9 mouse cellular contexts compared by ENCODE assay signal in the genomic region with DNA sequence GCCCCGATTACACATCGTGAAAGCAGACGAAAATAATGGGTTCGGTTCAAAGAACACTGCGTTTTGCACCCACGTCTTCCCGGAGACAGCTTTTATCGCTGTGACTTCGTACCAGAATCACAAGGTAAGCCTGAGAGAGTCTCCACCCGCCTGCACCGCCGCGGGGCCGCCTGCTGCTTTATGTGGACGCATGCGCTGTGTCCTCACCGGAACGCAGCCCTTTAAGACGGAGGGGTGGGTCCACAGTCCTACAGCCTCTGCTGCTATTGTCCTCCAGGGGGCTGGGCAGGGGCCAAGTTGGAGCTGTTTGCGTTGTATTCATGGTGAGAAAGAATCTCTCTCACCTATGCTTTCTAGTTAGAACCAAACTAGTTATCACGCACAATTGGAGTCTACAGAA. TPM values are rescaled to one million over a fixed set of nuclear protein-coding genes. Genes with fewer than 3 reads are reported as not detected.
A peak's percentile ranks its signal among the peaks of the same experiment; 100 is the strongest.
DNase-seq lines count a peak whose midpoint lies in the region; ATAC-seq lines count a peak whose summit lies in the region.
"Had no signal": no experiment of that assay in that cellular context is flagged by ENCODE, and none has a peak within 500 bp of the region (broad histone marks: within the 10 kb centered on the region; RNA-seq: fewer than 3 reads in every experiment).

No protein-coding gene starts in this region.

- no peaks in the 10 kb centered on the region for H3K36me3 ChIP-seq in intestine, embryonic 15.5 days
- no peaks in the 10 kb centered on the region for H3K36me3 ChIP-seq in neural tube, embryonic 12.5 days

- H3K9ac ChIP-seq in intestine, embryonic 15.5 days = no peak overlapping the region
- no peak overlapping the region for H3K9ac ChIP-seq in neural tube, embryonic 12.5 days

- DNase-seq in adrenal gland, postnatal 10 days = peak; percentile 19
- no peak for DNase-seq in adrenal gland, postnatal 25 days
- peak; percentile 28 to 62 for DNase-seq in urinary bladder, postnatal 4 days (ENCODE audit: low spot score in 2 of 2)
- no peak for DNase-seq in urinary bladder, adult 18-20 months (ENCODE audit: low spot score in 2 of 2)
- no peak for DNase-seq in natural killer cell, adult 2 months (ENCODE audit: low spot score in 2 of 2)
- DNase-seq in ovary, adult 18-20 months (ENCODE audit: low spot score) = no peak

- H3K27ac ChIP-seq in intestine, embryonic 15.5 days = no peak overlapping the region
- H3K27ac ChIP-seq in neural tube, embryonic 12.5 days = no peak overlapping the region

- 0 out of 2 replicates have a peak overlapping the region, but pooled peaks have one; percentile 4 for H3K4me3 ChIP-seq in intestine, embryonic 15.5 days (replicated peaks)
- H3K4me3 ChIP-seq in neural tube, embryonic 12.5 days = peak overlapping the region; percentile 18; the same call in 1 of the 2 replicates
- H3K4me3 ChIP-seq: myocyte had no signal

- H3K27me3 ChIP-seq in intestine, embryonic 15.5 days (replicated peaks) = peaks cover 68% of the 10 kb centered on the region
- H3K27me3 ChIP-seq in neural tube, embryonic 12.5 days (replicated peaks) = peaks cover 79% of the 10 kb centered on the region

- H3K4me2 ChIP-seq in intestine, embryonic 15.5 days (replicated peaks) = peak overlapping the region; percentile 35; the same call in 1 of the 2 replicates
- H3K4me2 ChIP-seq in neural tube, embryonic 12.5 days (replicated peaks) = peak overlapping the region; percentile 46

- 0 out of 2 replicates have a peak, but pooled peaks have one; percentile 62 for ATAC-seq in intestine, embryonic 15.5 days
- peak; percentile 63 for ATAC-seq in neural tube, embryonic 12.5 days (ENCODE audit: low FRiP score, low read depth)

- H3K4me1 ChIP-seq in intestine, embryonic 15.5 days (replicated peaks) = peaks cover 2% of the 10 kb centered on the region; the same call in 1 of the 2 replicates
- H3K4me1 ChIP-seq in neural tube, embryonic 12.5 days = peaks cover 4% of the 10 kb centered on the region; the same call in 1 of the 2 replicates

- WGBS in intestine, embryonic 15.5 days = under 1% methylated on average over 21 of the region's 21 CpGs
- 1% methylated on average over 21 of the region's 21 CpGs for WGBS in neural tube, embryonic 12.5 days

- H3K9me3 ChIP-seq in intestine, embryonic 15.5 days = no peaks in the 10 kb centered on the region
- no peaks in the 10 kb centered on the region for H3K9me3 ChIP-seq in neural tube, embryonic 12.5 days

RNA-seq across cellular contexts. Expression of gene Tbx5, which starts 12.5 kb away (rescaled TPM):
- total RNA-seq in adrenal gland, postnatal 10 days (2021) = 1 to 10 TPM; 2.3 to 2.9 TPM
- total RNA-seq in adrenal gland, postnatal 25 days (2021) = 0.39 and 0.48 TPM in 2 replicates
- 0.13 TPM in 1 of 2 replicates, not detected in the other for polyA plus RNA-seq in intestine, embryonic 15.5 days (2015; fragmentation: Nextera tagmentation; extraction: Ambion mirVana)
- polyA plus RNA-seq in neural tube, embryonic 12.5 days (2016; fragmentation: Nextera tagmentation; extraction: Ambion mirVana) = 0.20 TPM in 1 of 2 replicates, not detected in the other
- polyA plus RNA-seq: myocyte had no signal

Comparison
In these comparisons a context has a peak if more than half of its experiments do, and no peak if none do; other contexts are left out.
1. DNase-seq: peak in adrenal gland, postnatal 10 days (single experiment) and urinary bladder, postnatal 4 days (2 of 2); none in adrenal gland, postnatal 25 days (single experiment), urinary bladder, adult 18-20 months (0 of 2), natural killer cell, adult 2 months (0 of 2) and ovary, adult 18-20 months (single experiment).